Mouse (Mus musculus) urinary bladder, adult 2 months (tissue): ENCODE measurements around the gene Mgll. TPM values are rescaled to one million over a fixed set of nuclear protein-coding genes. Genes with fewer than 3 reads are reported as not detected.

Experiments
- DNase-seq: peaks from one replicate; pipeline ENCODE4 v3.0.0; 2022; ENCODE audit warnings: low spot score
- polyA plus RNA-seq: library from polyadenylated mRNA; depleted of rRNA; stranded (reverse); fragments of >200 nt; gene quantifications from 2 replicates; pipeline ENCODE4 v1.2.3, GENCODE M21; 2012

The Mgll gene
- polyA plus RNA-seq, 1 experiment, result 66.3 TPM

GRCm38 (mm10) chr6:88743601-88744291 lies 19.5 kb downstream of the Mgll start:
- DNase-seq, result no peak

GRCm38 (mm10) chr6:88745027-88745426 lies 20.8 kb downstream of the Mgll start:
- DNase-seq, result no peak

- DNase-seq, result no peak
These were observed 22.1 kb downstream of the Mgll start for GRCm38 (mm10) chr6:88746271-88746670.

- no peak for DNase-seq
These were observed 23.3 kb downstream of the Mgll start for GRCm38 (mm10) chr6:88747296-88748040.

- no peak for DNase-seq
These were observed 26.7 kb downstream of the Mgll start for GRCm38 (mm10) chr6:88750884-88751283.

- DNase-seq, result no peak
These were observed 28.6 kb downstream of the Mgll start for GRCm38 (mm10) chr6:88752711-88753219.

GRCm38 (mm10) chr6:88753578-88753977 lies 29.4 kb downstream of the Mgll start:
- no peak for DNase-seq

GRCm38 (mm10) chr6:88756992-88757391 lies 32.8 kb downstream of the Mgll start:
- no peak for DNase-seq

GRCm38 (mm10) chr6:88758074-88758473 lies 33.9 kb downstream of the Mgll start:
- DNase-seq, result no peak

- no peak for DNase-seq
These were observed 34.6 kb downstream of the Mgll start for GRCm38 (mm10) chr6:88758568-88759522.

GRCm38 (mm10) chr6:88759793-88760453 lies 35.7 kb downstream of the Mgll start:
- peak; percentile 51 for DNase-seq

GRCm38 (mm10) chr6:88760935-88761635 lies 36.9 kb downstream of the Mgll start:
- no peak for DNase-seq

- DNase-seq, result no peak
These were observed 37.6 kb downstream of the Mgll start for GRCm38 (mm10) chr6:88761684-88762439.

- no peak for DNase-seq
These were observed 38.4 kb downstream of the Mgll start for GRCm38 (mm10) chr6:88762440-88763196.

GRCm38 (mm10) chr6:88763518-88764077 lies 39.4 kb downstream of the Mgll start:
- no peak for DNase-seq

GRCm38 (mm10) chr6:88764281-88764680 lies 40.1 kb downstream of the Mgll start:
- DNase-seq, result no peak

- DNase-seq, result no peak
These were observed 43.5 kb downstream of the Mgll start for GRCm38 (mm10) chr6:88767740-88768139.

GRCm38 (mm10) chr6:88769723-88770122 lies 45.5 kb downstream of the Mgll start:
- DNase-seq, result no peak
